Mouse (Mus musculus): ENCODE measurements around the gene Cacna1c. TPM values are rescaled to one million over a fixed set of nuclear protein-coding genes. Genes with fewer than 3 reads are reported as not detected.
A peak's percentile ranks its signal among the peaks of the same experiment; 100 is the strongest.

The Cacna1c gene
- total RNA-seq, 2 experiments from 2014 or later = 233 to 249 TPM

- DNase-seq = no peak
Observed at GRCm38 (mm10) chr6:118787933-118788332, 408.3 kb downstream of the Cacna1c start.

- no peak for DNase-seq
Observed at GRCm38 (mm10) chr6:118780280-118780679, 415.9 kb downstream of the Cacna1c start.

- DNase-seq = no peak
Observed at GRCm38 (mm10) chr6:118779201-118779600, 417.0 kb downstream of the Cacna1c start.

GRCm38 (mm10) chr6:118777457-118777856 lies 418.8 kb downstream of the Cacna1c start:
- DNase-seq = no peak

- no peak for DNase-seq
Observed at GRCm38 (mm10) chr6:118776459-118776858, 419.8 kb downstream of the Cacna1c start.

- no peak for DNase-seq
Observed at GRCm38 (mm10) chr6:118772581-118772980, 423.6 kb downstream of the Cacna1c start.

- no peak for DNase-seq
Observed at GRCm38 (mm10) chr6:118771121-118771520, 425.1 kb downstream of the Cacna1c start.

GRCm38 (mm10) chr6:118770396-118770795 lies 425.8 kb downstream of the Cacna1c start:
- no peak for DNase-seq

GRCm38 (mm10) chr6:118769792-118770191 lies 426.4 kb downstream of the Cacna1c start:
- DNase-seq = no peak

GRCm38 (mm10) chr6:118767698-118768097 lies 428.5 kb downstream of the Cacna1c start:
- DNase-seq = no peak

GRCm38 (mm10) chr6:118765261-118765660 lies 431.0 kb downstream of the Cacna1c start:
- DNase-seq = no peak

- no peak for DNase-seq
Observed at GRCm38 (mm10) chr6:118759015-118759414, 437.2 kb downstream of the Cacna1c start.

GRCm38 (mm10) chr6:118758290-118758907 lies 437.8 kb downstream of the Cacna1c start:
- DNase-seq = no peak

- DNase-seq = no peak
Observed at GRCm38 (mm10) chr6:118757533-118758289, 438.5 kb downstream of the Cacna1c start.

- no peak for DNase-seq
Observed at GRCm38 (mm10) chr6:118756511-118756910, 439.7 kb downstream of the Cacna1c start.

GRCm38 (mm10) chr6:118755768-118756167 lies 440.4 kb downstream of the Cacna1c start:
- DNase-seq = no peak

GRCm38 (mm10) chr6:118754439-118754838 lies 441.8 kb downstream of the Cacna1c start:
- DNase-seq = peak; percentile 59

- DNase-seq = no peak
Observed at GRCm38 (mm10) chr6:118753787-118754186, 442.4 kb downstream of the Cacna1c start.

- no peak for DNase-seq
Observed at GRCm38 (mm10) chr6:118753064-118753463, 443.2 kb downstream of the Cacna1c start.

- no peak for DNase-seq
Observed at GRCm38 (mm10) chr6:118749285-118749684, 446.9 kb downstream of the Cacna1c start.

- DNase-seq = no peak
Observed at GRCm38 (mm10) chr6:118742701-118743100, 453.5 kb downstream of the Cacna1c start.

GRCm38 (mm10) chr6:118741841-118742240 lies 454.4 kb downstream of the Cacna1c start:
- no peak for DNase-seq

- DNase-seq = peak; percentile 64
Observed at GRCm38 (mm10) chr6:118739961-118740599, 456.1 kb downstream of the Cacna1c start.

- no peak for DNase-seq
Observed at GRCm38 (mm10) chr6:118739344-118739743, 456.9 kb downstream of the Cacna1c start.
